Mouse (Mus musculus): ENCODE results near the gene P2ry12. TPM values are rescaled to one million over a fixed set of nuclear protein-coding genes. Genes with fewer than 3 reads are reported as not detected.

Gene P2ry12
- polyA plus RNA-seq, 1 experiment from 2014 or later, result 1.9 TPM

GRCm38 (mm10) chr3:59263988-59264387 lies 1.3 kb upstream of the P2ry12 start:
- Histone ChIP-seq H3K4me3 (replicated peaks) (no peak overlapping the region), H3K27me3 (replicated peaks) (no peaks in the 10 kb centered on the region), H3K9ac (no peak overlapping the region), H3K36me3 (no peaks in the 10 kb centered on the region), H3K4me1 (replicated peaks) (no peaks in the 10 kb centered on the region), H3K27ac (no peak overlapping the region), H3K4me2 (replicated peaks) (no peak overlapping the region), H3K9me3 (no peaks in the 10 kb centered on the region)
- WGBS, result 78% methylated on average over 3 of the region's 3 CpGs
- no peak for ATAC-seq

DNA sequence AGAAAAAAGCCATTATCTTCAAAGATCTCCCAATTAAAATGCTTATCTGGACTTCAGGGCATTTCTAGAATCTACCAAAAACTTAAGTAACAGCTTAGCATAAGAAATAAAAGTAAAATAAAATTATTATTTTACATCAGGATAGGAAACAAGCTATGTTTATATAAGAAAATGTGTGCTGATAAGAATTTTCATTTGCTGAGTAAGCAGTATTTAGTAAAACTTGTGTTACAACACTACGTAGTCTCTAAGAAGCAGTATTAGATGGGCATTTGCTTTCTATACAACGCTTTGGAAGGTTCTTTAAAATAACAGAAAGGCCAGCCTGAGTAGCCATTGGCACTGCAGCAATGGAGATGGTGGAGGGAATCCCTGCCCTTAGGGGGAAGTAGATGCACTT lies 746 bp upstream of the P2ry12 start:
- Histone ChIP-seq H3K36me3 (no peaks in the 10 kb centered on the region), H3K27ac (no peak overlapping the region), H3K27me3 (replicated peaks) (no peaks in the 10 kb centered on the region), H3K9me3 (no peaks in the 10 kb centered on the region), H3K4me2 (replicated peaks) (no peak overlapping the region), H3K9ac (no peak overlapping the region), H3K4me1 (replicated peaks) (no peaks in the 10 kb centered on the region), H3K4me3 (replicated peaks) (no peak overlapping the region)
- no peak for ATAC-seq
- 88% methylated on average over 2 of the region's 2 CpGs for WGBS

GRCm38 (mm10) chr3:59261709-59262472 lies 780 bp downstream of the P2ry12 start:
- H3K4me3 ChIP-seq (replicated peaks), result no peak overlapping the region
- no peaks in the 10 kb centered on the region for H3K27me3 ChIP-seq (replicated peaks)
- H3K9ac ChIP-seq, result no peak overlapping the region
- no peaks in the 10 kb centered on the region for H3K4me1 ChIP-seq (replicated peaks)
- H3K27ac ChIP-seq, result no peak overlapping the region
- H3K9me3 ChIP-seq, result no peaks in the 10 kb centered on the region
- ATAC-seq, result no peak
- H3K36me3 ChIP-seq, result no peaks in the 10 kb centered on the region
- 84% methylated on average over 9 of the region's 9 CpGs for WGBS
- no peak overlapping the region for H3K4me2 ChIP-seq (replicated peaks)

GRCm38 (mm10) chr3:59260745-59261144 lies 1.9 kb downstream of the P2ry12 start:
- Histone ChIP-seq H3K9me3 (no peaks in the 10 kb centered on the region), H3K27ac (no peak overlapping the region), H3K4me3 (replicated peaks) (no peak overlapping the region), H3K4me2 (replicated peaks) (no peak overlapping the region), H3K36me3 (no peaks in the 10 kb centered on the region), H3K4me1 (replicated peaks) (no peaks in the 10 kb centered on the region), H3K9ac (no peak overlapping the region), H3K27me3 (replicated peaks) (no peaks in the 10 kb centered on the region)
- 70% methylated on average over 5 of the region's 5 CpGs for WGBS
- no peak for ATAC-seq

- Histone ChIP-seq H3K4me1 (replicated peaks) (no peaks in the 10 kb centered on the region), H3K4me3 (replicated peaks) (no peak overlapping the region), H3K9me3 (no peaks in the 10 kb centered on the region), H3K27ac (no peak overlapping the region), H3K9ac (no peak overlapping the region), H3K4me2 (replicated peaks) (no peak overlapping the region), H3K36me3 (no peaks in the 10 kb centered on the region), H3K27me3 (replicated peaks) (no peaks in the 10 kb centered on the region)
- 83% methylated on average over 20 of the region's 20 CpGs for WGBS
- no peak for ATAC-seq
These were observed 4.7 kb downstream of the P2ry12 start for GRCm38 (mm10) chr3:59257740-59258664.

- Histone ChIP-seq H3K27ac (no peak overlapping the region), H3K36me3 (no peaks in the 10 kb centered on the region), H3K4me1 (replicated peaks) (no peaks in the 10 kb centered on the region), H3K27me3 (replicated peaks) (no peaks in the 10 kb centered on the region), H3K9ac (no peak overlapping the region), H3K4me2 (replicated peaks) (no peak overlapping the region), H3K9me3 (no peaks in the 10 kb centered on the region), H3K4me3 (replicated peaks) (no peak overlapping the region)
- ATAC-seq, result no peak
- whole genome bisulfite sequencing, result 95% methylated on average over 1 of the region's 1 CpGs
These were observed 12.2 kb downstream of the P2ry12 start for GRCm38 (mm10) chr3:59250454-59250853.

DNA sequence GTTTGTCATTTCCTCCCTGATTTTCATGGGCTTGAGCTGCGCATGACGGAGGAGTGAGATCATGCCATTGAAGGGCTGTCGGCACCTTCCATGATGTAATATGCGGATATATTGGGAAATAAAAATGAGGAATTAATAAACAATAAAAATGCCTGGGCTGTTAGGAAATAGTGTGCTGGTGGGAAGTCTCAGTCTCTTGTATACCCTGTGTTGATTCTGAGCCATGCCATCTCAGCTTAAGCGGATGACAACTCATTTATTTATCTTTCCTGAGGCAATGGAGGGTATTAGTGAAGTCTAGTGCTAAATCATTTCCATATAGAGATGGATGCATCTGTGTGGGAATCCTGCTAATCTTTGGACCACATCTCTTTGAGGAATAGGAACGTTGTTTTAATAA lies 14.6 kb downstream of the P2ry12 start:
- no peak overlapping the region for H3K4me3 ChIP-seq (replicated peaks)
- no peaks in the 10 kb centered on the region for H3K27me3 ChIP-seq (replicated peaks)
- H3K9ac ChIP-seq, result no peak overlapping the region
- no peaks in the 10 kb centered on the region for H3K9me3 ChIP-seq
- no peaks in the 10 kb centered on the region for H3K36me3 ChIP-seq
- no peak for ATAC-seq
- no peaks in the 10 kb centered on the region for H3K4me1 ChIP-seq (replicated peaks)
- WGBS, result 86% methylated on average over 6 of the region's 6 CpGs
- no peak overlapping the region for H3K27ac ChIP-seq
- H3K4me2 ChIP-seq (replicated peaks), result no peak overlapping the region

GRCm38 (mm10) chr3:59243384-59243783 lies 19.3 kb downstream of the P2ry12 start:
- no peak overlapping the region for H3K4me2 ChIP-seq (replicated peaks)
- no peaks in the 10 kb centered on the region for H3K27me3 ChIP-seq (replicated peaks)
- H3K9ac ChIP-seq, result no peak overlapping the region
- no peak for ATAC-seq
- no peaks in the 10 kb centered on the region for H3K36me3 ChIP-seq
- no peak overlapping the region for H3K4me3 ChIP-seq (replicated peaks)
- WGBS, result 76% methylated on average over 6 of the region's 6 CpGs
- H3K9me3 ChIP-seq, result no peaks in the 10 kb centered on the region
- H3K4me1 ChIP-seq (replicated peaks), result no peaks in the 10 kb centered on the region
- H3K27ac ChIP-seq, result no peak overlapping the region

- Histone ChIP-seq H3K9me3 (no peaks in the 10 kb centered on the region), H3K27me3 (replicated peaks) (no peaks in the 10 kb centered on the region), H3K4me1 (replicated peaks) (no peaks in the 10 kb centered on the region), H3K27ac (no peak overlapping the region), H3K9ac (no peak overlapping the region), H3K4me2 (replicated peaks) (no peak overlapping the region), H3K4me3 (replicated peaks) (no peak overlapping the region), H3K36me3 (no peaks in the 10 kb centered on the region)
- WGBS, result 61% methylated on average over 5 of the region's 5 CpGs
- no peak for ATAC-seq
These were observed 27.8 kb downstream of the P2ry12 start for GRCm38 (mm10) chr3:59234878-59235277.

DNA sequence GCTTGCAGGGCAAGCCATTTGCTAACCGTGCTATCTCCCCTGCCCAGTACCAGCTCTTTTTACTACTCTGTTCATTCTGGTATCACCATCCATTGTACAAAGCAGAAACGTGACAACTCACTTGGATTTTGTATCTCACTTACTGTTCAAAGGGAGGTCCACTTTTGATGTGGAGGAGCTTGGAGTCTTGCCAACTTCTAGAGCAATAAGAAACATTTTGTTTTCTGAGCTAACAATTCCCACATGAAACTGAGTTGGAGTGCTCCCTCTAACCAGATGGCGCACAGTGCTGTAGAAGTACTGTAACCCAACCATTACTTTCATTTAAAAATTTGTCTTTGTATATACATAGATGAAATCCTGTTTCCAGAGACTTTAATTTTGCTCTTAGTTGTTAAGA lies 31.8 kb downstream of the P2ry12 start:
- Histone ChIP-seq H3K9ac (no peak overlapping the region), H3K9me3 (no peaks in the 10 kb centered on the region), H3K36me3 (no peaks in the 10 kb centered on the region), H3K27ac (no peak overlapping the region), H3K27me3 (replicated peaks) (no peaks in the 10 kb centered on the region), H3K4me2 (replicated peaks) (no peak overlapping the region), H3K4me3 (replicated peaks) (no peak overlapping the region), H3K4me1 (replicated peaks) (0 out of 2 replicates have a peak, but pooled peaks cover 5% of the 10 kb centered on the region)
- WGBS, result 71% methylated on average over 3 of the region's 3 CpGs
- no peak for ATAC-seq

GRCm38 (mm10) chr3:59228730-59229551 lies 33.7 kb downstream of the P2ry12 start:
- Histone ChIP-seq H3K4me2 (replicated peaks) (peak overlapping the region; percentile 22; the same call in 1 of the 2 replicates), H3K9ac (no peak overlapping the region), H3K36me3 (no peaks in the 10 kb centered on the region), H3K9me3 (no peaks in the 10 kb centered on the region), H3K27me3 (replicated peaks) (no peaks in the 10 kb centered on the region), H3K4me1 (replicated peaks) (0 out of 2 replicates have a peak, but pooled peaks cover 5% of the 10 kb centered on the region), H3K4me3 (replicated peaks) (no peak overlapping the region), H3K27ac (peak overlapping the region; percentile 58; the same call in 1 of the 2 replicates)
- ATAC-seq, result peak; percentile 41
- 46% methylated on average over 10 of the region's 10 CpGs for WGBS

- H3K27ac ChIP-seq, result no peak overlapping the region
- no peaks in the 10 kb centered on the region for H3K27me3 ChIP-seq (replicated peaks)
- H3K9me3 ChIP-seq, result no peaks in the 10 kb centered on the region
- 96% methylated on average over 9 of the region's 9 CpGs for WGBS
- no peaks in the 10 kb centered on the region for H3K36me3 ChIP-seq
- no peak overlapping the region for H3K4me2 ChIP-seq (replicated peaks)
- 0 out of 2 replicates have a peak, but pooled peaks cover 5% of the 10 kb centered on the region for H3K4me1 ChIP-seq (replicated peaks)
- no peak for ATAC-seq
- no peak overlapping the region for H3K9ac ChIP-seq
- no peak overlapping the region for H3K4me3 ChIP-seq (replicated peaks)
These were observed 35.0 kb downstream of the P2ry12 start for GRCm38 (mm10) chr3:59227696-59228095.
